Mouse (Mus musculus): ENCODE measurements around the gene Cyb5r4. TPM values are rescaled to one million over a fixed set of nuclear protein-coding genes. Genes with fewer than 3 reads are reported as not detected.

Gene Cyb5r4
- total RNA-seq, 2 experiments from 2014 or later: 23.0 to 23.7 TPM

Other genes with a start within 250 kb of the Cyb5r4 start
- 1 to 10 TPM; 1.9 to 2.2 TPM for gene Snap91, start 141.4 kb upstream of the Cyb5r4 start, total RNA-seq (2021)
- gene Ripply2, start 6.5 kb upstream of the Cyb5r4 start, total RNA-seq (2021): not detected
- 1 to 10 TPM in 1 of 2 experiments, under 1 TPM in 1; 0.62 to 1.1 TPM for gene Mrap2, start 122.3 kb downstream of the Cyb5r4 start, total RNA-seq (2021)
- gene Cep162, start 233.5 kb downstream of the Cyb5r4 start, total RNA-seq (2021): 1 to 10 TPM; 4.2 to 5.4 TPM

Measured in gastrocnemius, postnatal 4 days (tissue).